Mouse (Mus musculus) frontal cortex, adult (tissue): ENCODE measurements around the gene Olfr485.
"Not testable (repeated sequence)": the region's sequence is repeated elsewhere in the genome, so short reads cannot be mapped to it uniquely, and the experiment has no call there.

Experiments used
- ATAC-seq: cut with Nextera tagmentation; 2 replicates; pipeline ENCODE4 v1.9.2; 2017; ENCODE audit warnings: mild to moderate bottlenecking, moderate library complexity, mixed read lengths; ENCODE audit not compliant: low TSS enrichment

Gene Olfr485

GRCm38 (mm10) chr7:108159771-108160170, at the start of gene Olfr485:
TSS of gene Olfr485 (minus strand) at chr7:108159871.
- ATAC-seq = no peak

- ATAC-seq = no peak
Observed at GRCm38 (mm10) chr7:108196938-108197337, 37.3 kb upstream of the Olfr485 start.

GRCm38 (mm10) chr7:108196337-108196736, 36.7 kb upstream of the Olfr485 start:
- not testable (repeated sequence) for ATAC-seq

- ATAC-seq = not testable (repeated sequence)
Observed at GRCm38 (mm10) chr7:108192714-108193113, 33.0 kb upstream of the Olfr485 start.

GRCm38 (mm10) chr7:108191196-108191595, 31.5 kb upstream of the Olfr485 start:
- not testable (repeated sequence) for ATAC-seq

GRCm38 (mm10) chr7:108185237-108185636, 25.6 kb upstream of the Olfr485 start:
- ATAC-seq = not testable (repeated sequence)

GRCm38 (mm10) chr7:108184401-108184800, 24.7 kb upstream of the Olfr485 start:
- not testable (repeated sequence) for ATAC-seq

- ATAC-seq = not testable (repeated sequence)
Observed at GRCm38 (mm10) chr7:108172642-108173041, 13.0 kb upstream of the Olfr485 start, which contains the start of gene Olfr486. TSS of gene Olfr486 (minus strand) at chr7:108172742.

- no peak for ATAC-seq
Observed at GRCm38 (mm10) chr7:108127349-108127748, 32.3 kb downstream of the Olfr485 start, which contains the start of gene Olfr484. TSS of gene Olfr484 (minus strand) at chr7:108127449.

GRCm38 (mm10) chr7:108121416-108121815, 38.3 kb downstream of the Olfr485 start:
- ATAC-seq = no peak

GRCm38 (mm10) chr7:108120681-108121080, 39.0 kb downstream of the Olfr485 start:
- ATAC-seq = no peak
